Mouse (Mus musculus): ENCODE measurements around the gene Ccdc115. TPM values are rescaled to one million over a fixed set of nuclear protein-coding genes. Genes with fewer than 3 reads are reported as not detected.

The Ccdc115 gene
- polyA plus RNA-seq (2016; fragmentation: Nextera tagmentation; extraction: Ambion mirVana) = 55.1 and 57.6 TPM in 2 replicates

- Histone ChIP-seq H3K36me3 (replicated peaks) (peaks cover 44% of the 10 kb centered on the region), H3K9me3 (no peaks in the 10 kb centered on the region), H3K4me1 (peaks cover 17% of the 10 kb centered on the region), H3K4me3 (peak within 1 kb of the TSS; percentile 84), H3K27ac (replicated peaks) (peak within 1 kb of the TSS; percentile 85), H3K27me3 (replicated peaks; ENCODE audit: low read depth, poor library complexity, severe bottlenecking) (no peaks in the 10 kb centered on the region)
- DNase-seq (ENCODE audit: low spot score) = peak; percentile 96
- WGBS = under 1% methylated on average over 48 of the region's 48 CpGs
Observed at GRCm38 (mm10) chr1:34439215-34439960, at the start of gene Ccdc115, which contains the start of gene Imp4. Ccdc115 (minus strand) TSS chr1:34439672. Imp4 (plus strand) TSS chr1:34439851.

- DNase-seq (ENCODE audit: low spot score) = no peak
- peaks cover 14% of the 10 kb centered on the region; the same call in 1 of the 2 replicates for H3K27me3 ChIP-seq (replicated peaks; ENCODE audit: low read depth, poor library complexity, severe bottlenecking)
- WGBS = 90% methylated on average over 3 of the region's 3 CpGs
Observed at GRCm38 (mm10) chr1:34487383-34487782, 47.9 kb upstream of the Ccdc115 start.

GRCm38 (mm10) chr1:34485461-34486188 is 46.2 kb upstream of the Ccdc115 start:
- WGBS = 12% methylated on average over 25 of the region's 25 CpGs
- peaks cover 14% of the 10 kb centered on the region; the same call in 1 of the 2 replicates for H3K27me3 ChIP-seq (replicated peaks; ENCODE audit: low read depth, poor library complexity, severe bottlenecking)
- no peak overlapping the region for H3K27ac ChIP-seq (replicated peaks)
- peaks cover 5% of the 10 kb centered on the region for H3K4me1 ChIP-seq
- H3K9me3 ChIP-seq = no peaks in the 10 kb centered on the region
- peak overlapping the region; percentile 46 for H3K4me3 ChIP-seq
- peak; percentile 46 for DNase-seq (ENCODE audit: low spot score)
- no peaks in the 10 kb centered on the region for H3K36me3 ChIP-seq (replicated peaks)

More at GRCm38 (mm10) chr1:34487383-34487782, 47.9 kb upstream of the Ccdc115 start:
- Histone ChIP-seq H3K27ac (replicated peaks) (no peak overlapping the region), H3K36me3 (replicated peaks) (no peaks in the 10 kb centered on the region), H3K4me3 (no peak overlapping the region), H3K4me1 (peaks cover 5% of the 10 kb centered on the region), H3K9me3 (0 out of 2 replicates have a peak, but pooled peaks cover 2% of the 10 kb centered on the region)

GRCm38 (mm10) chr1:34484470-34484869 is 45.0 kb upstream of the Ccdc115 start:
- no peak for DNase-seq (ENCODE audit: low spot score)
- Histone ChIP-seq H3K4me1 (peaks cover 5% of the 10 kb centered on the region), H3K9me3 (no peaks in the 10 kb centered on the region), H3K4me3 (no peak overlapping the region), H3K36me3 (replicated peaks) (no peaks in the 10 kb centered on the region), H3K27ac (replicated peaks) (no peak overlapping the region), H3K27me3 (replicated peaks; ENCODE audit: low read depth, poor library complexity, severe bottlenecking) (peaks cover 14% of the 10 kb centered on the region; the same call in 1 of the 2 replicates)
- 76% methylated on average over 10 of the region's 10 CpGs for WGBS

- whole genome bisulfite sequencing = 66% methylated on average over 5 of the region's 5 CpGs
- DNase-seq (ENCODE audit: low spot score) = no peak
Observed at GRCm38 (mm10) chr1:34481920-34482669, 42.6 kb upstream of the Ccdc115 start.

GRCm38 (mm10) chr1:34480801-34481200 is 41.3 kb upstream of the Ccdc115 start:
- Histone ChIP-seq H3K27ac (replicated peaks) (no peak overlapping the region), H3K4me3 (no peak overlapping the region), H3K9me3 (no peaks in the 10 kb centered on the region), H3K36me3 (replicated peaks) (no peaks in the 10 kb centered on the region), H3K4me1 (peaks cover 10% of the 10 kb centered on the region), H3K27me3 (replicated peaks; ENCODE audit: low read depth, poor library complexity, severe bottlenecking) (peaks cover 14% of the 10 kb centered on the region; the same call in 1 of the 2 replicates)
- WGBS = 79% methylated on average over 5 of the region's 5 CpGs
- DNase-seq (ENCODE audit: low spot score) = no peak

More at GRCm38 (mm10) chr1:34481920-34482669, 42.6 kb upstream of the Ccdc115 start:
- Histone ChIP-seq H3K27me3 (replicated peaks; ENCODE audit: low read depth, poor library complexity, severe bottlenecking) (peaks cover 14% of the 10 kb centered on the region; the same call in 1 of the 2 replicates), H3K4me1 (peaks cover 10% of the 10 kb centered on the region), H3K4me3 (no peak overlapping the region), H3K9me3 (no peaks in the 10 kb centered on the region), H3K36me3 (replicated peaks) (no peaks in the 10 kb centered on the region), H3K27ac (replicated peaks) (no peak overlapping the region)

- Histone ChIP-seq H3K27me3 (replicated peaks; ENCODE audit: low read depth, poor library complexity, severe bottlenecking) (peaks cover 7% of the 10 kb centered on the region), H3K9me3 (no peaks in the 10 kb centered on the region), H3K4me1 (0 out of 2 replicates have a peak, but pooled peaks cover 5% of the 10 kb centered on the region), H3K36me3 (replicated peaks) (no peaks in the 10 kb centered on the region), H3K27ac (replicated peaks) (no peak overlapping the region), H3K4me3 (no peak overlapping the region)
- no peak for DNase-seq (ENCODE audit: low spot score)
- WGBS = 63% methylated on average over 11 of the region's 11 CpGs
Observed at GRCm38 (mm10) chr1:34478891-34479655, 39.6 kb upstream of the Ccdc115 start.

GRCm38 (mm10) chr1:34472427-34473300 is 33.2 kb upstream of the Ccdc115 start:
- Histone ChIP-seq H3K9me3 (no peaks in the 10 kb centered on the region), H3K27ac (replicated peaks) (peak overlapping the region; percentile 73), H3K36me3 (replicated peaks) (no peaks in the 10 kb centered on the region), H3K4me3 (peak overlapping the region; percentile 72), H3K4me1 (peaks cover 16% of the 10 kb centered on the region), H3K27me3 (replicated peaks; ENCODE audit: low read depth, poor library complexity, severe bottlenecking) (peaks cover 44% of the 10 kb centered on the region)
- WGBS = 1% methylated on average over 42 of the region's 43 CpGs
- peak; percentile 60 for DNase-seq (ENCODE audit: low spot score)

GRCm38 (mm10) chr1:34469801-34470200 is 30.3 kb upstream of the Ccdc115 start:
- Histone ChIP-seq H3K27ac (replicated peaks) (no peak overlapping the region), H3K4me3 (no peak overlapping the region), H3K36me3 (replicated peaks) (no peaks in the 10 kb centered on the region), H3K9me3 (no peaks in the 10 kb centered on the region), H3K27me3 (replicated peaks; ENCODE audit: low read depth, poor library complexity, severe bottlenecking) (peaks cover 40% of the 10 kb centered on the region), H3K4me1 (peaks cover 16% of the 10 kb centered on the region)
- no peak for DNase-seq (ENCODE audit: low spot score)
- WGBS = 64% methylated on average over 5 of the region's 5 CpGs

- peaks cover 31% of the 10 kb centered on the region for H3K27me3 ChIP-seq (replicated peaks; ENCODE audit: low read depth, poor library complexity, severe bottlenecking)
- no peak for DNase-seq (ENCODE audit: low spot score)
- no peaks in the 10 kb centered on the region for H3K36me3 ChIP-seq (replicated peaks)
- peaks cover 16% of the 10 kb centered on the region for H3K4me1 ChIP-seq
- H3K27ac ChIP-seq (replicated peaks) = no peak overlapping the region
- no peak overlapping the region for H3K4me3 ChIP-seq
- 69% methylated on average over 4 of the region's 4 CpGs for WGBS
- H3K9me3 ChIP-seq = no peaks in the 10 kb centered on the region
Observed at GRCm38 (mm10) chr1:34468500-34468899, 29.0 kb upstream of the Ccdc115 start.

- WGBS = 63% methylated on average over 3 of the region's 3 CpGs
- Histone ChIP-seq H3K4me3 (no peak overlapping the region), H3K27me3 (replicated peaks; ENCODE audit: low read depth, poor library complexity, severe bottlenecking) (peaks cover 27% of the 10 kb centered on the region), H3K27ac (replicated peaks) (no peak overlapping the region), H3K9me3 (no peaks in the 10 kb centered on the region), H3K4me1 (peaks cover 13% of the 10 kb centered on the region), H3K36me3 (replicated peaks) (no peaks in the 10 kb centered on the region)
- no peak for DNase-seq (ENCODE audit: low spot score)
Observed at GRCm38 (mm10) chr1:34468051-34468450, 28.6 kb upstream of the Ccdc115 start.
